Mouse (Mus musculus): Measurements from ENCODE around the gene Colgalt1. TPM values are rescaled to one million over a fixed set of nuclear protein-coding genes. Genes with fewer than 3 reads are reported as not detected.
A peak's percentile ranks its signal among the peaks of the same experiment; 100 is the strongest.

Colgalt1 gene
- polyA plus RNA-seq, 1 experiment from 2014 or later, result 56.2 TPM

DNA sequence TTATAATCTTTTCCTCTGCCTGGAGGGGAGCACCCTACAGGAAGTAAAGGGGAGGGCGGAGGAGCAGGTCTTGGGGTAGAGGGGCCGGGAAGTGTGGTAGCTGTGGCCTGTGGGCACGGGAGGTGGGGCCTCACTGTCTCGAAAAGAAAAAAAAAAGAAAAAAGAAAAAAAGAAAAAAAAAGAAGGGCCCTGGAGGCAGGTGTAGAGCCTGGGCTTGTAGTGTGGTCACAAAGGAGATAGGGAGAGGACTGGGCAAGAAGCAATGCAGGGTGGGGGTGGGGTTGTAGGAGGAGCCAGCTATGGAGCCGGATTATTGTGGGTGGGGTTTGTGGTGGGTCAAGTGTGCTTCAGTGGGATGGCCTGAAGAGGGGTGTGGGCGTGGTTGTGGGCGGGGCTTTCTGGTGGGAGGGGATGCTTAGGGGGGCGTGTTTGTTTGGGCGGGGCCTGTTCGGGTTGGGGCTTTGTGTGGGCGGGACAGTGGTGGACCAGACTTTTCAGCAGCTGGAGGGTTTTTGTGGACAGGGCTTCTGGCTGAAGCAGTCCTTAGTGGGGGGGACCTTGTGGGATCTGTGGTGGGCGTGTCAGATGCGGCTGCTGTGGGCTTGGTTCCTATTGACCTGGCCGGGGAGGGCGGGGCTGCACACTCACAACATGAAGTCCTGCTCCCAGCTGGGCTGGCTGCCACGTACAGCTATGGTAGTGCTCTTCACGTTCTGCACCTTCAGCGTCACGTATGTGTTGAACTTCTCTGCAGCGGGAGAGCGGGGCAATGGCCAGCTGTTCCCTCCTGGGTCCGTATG is 54.7 kb downstream of the Colgalt1 start:
- Histone ChIP-seq H3K9me3 (no peaks in the 10 kb centered on the region), H3K9ac (replicated peaks) (no peak overlapping the region), H3K36me3 (peaks cover 20% of the 10 kb centered on the region), H3K27me3 (0 out of 2 replicates have a peak, but pooled peaks cover 4% of the 10 kb centered on the region), H3K4me3 (no peak overlapping the region), H3K27ac (replicated peaks) (no peak overlapping the region), H3K4me2 (replicated peaks) (no peak overlapping the region), H3K4me1 (peaks cover 42% of the 10 kb centered on the region)
- 4% methylated on average over 22 of the region's 22 CpGs for WGBS
- ATAC-seq (replicated peaks), result no peak

- Histone ChIP-seq H3K9ac (replicated peaks) (peak overlapping the region; percentile 5; the same call in 1 of the 2 replicates), H3K4me3 (no peak overlapping the region), H3K9me3 (no peaks in the 10 kb centered on the region), H3K27me3 (0 out of 2 replicates have a peak, but pooled peaks cover 4% of the 10 kb centered on the region), H3K4me1 (peaks cover 42% of the 10 kb centered on the region), H3K4me2 (replicated peaks) (no peak overlapping the region), H3K27ac (replicated peaks) (peak overlapping the region; percentile 67), H3K36me3 (peaks cover 18% of the 10 kb centered on the region)
- no peak for ATAC-seq (replicated peaks)
- 3% methylated on average over 1 of the region's 1 CpGs for WGBS
Observed at GRCm38 (mm10) chr8:71666855-71667254, 56.1 kb downstream of the Colgalt1 start.

DNA sequence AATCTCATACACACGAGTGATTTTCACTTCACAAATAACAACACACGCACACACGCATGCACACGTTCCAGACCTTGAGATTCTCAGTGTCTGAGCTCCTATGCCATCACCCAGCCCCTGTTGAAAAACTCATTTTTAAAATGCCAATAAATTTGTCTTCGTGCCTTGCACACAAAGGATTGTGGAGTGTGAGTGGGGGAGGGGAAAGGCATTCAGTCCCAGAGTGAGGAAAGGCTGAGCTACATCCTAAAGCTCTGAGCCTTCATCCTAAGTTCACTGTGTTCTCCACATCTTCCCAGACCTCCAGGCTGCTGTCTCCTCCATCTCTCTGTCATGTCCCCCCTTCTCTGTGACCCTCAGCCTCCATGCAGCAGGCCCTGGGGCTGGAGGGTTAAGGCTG is 56.5 kb downstream of the Colgalt1 start:
- no peaks in the 10 kb centered on the region for H3K9me3 ChIP-seq
- WGBS, result 44% methylated on average over 5 of the region's 5 CpGs
- H3K9ac ChIP-seq (replicated peaks), result peak overlapping the region; percentile 5; the same call in 1 of the 2 replicates
- no peak overlapping the region for H3K4me3 ChIP-seq
- peak overlapping the region; percentile 22 for H3K4me2 ChIP-seq (replicated peaks)
- H3K36me3 ChIP-seq, result peaks cover 14% of the 10 kb centered on the region
- no peak for ATAC-seq (replicated peaks)
- H3K4me1 ChIP-seq, result peaks cover 46% of the 10 kb centered on the region
- peak overlapping the region; percentile 67 for H3K27ac ChIP-seq (replicated peaks)
- 0 out of 2 replicates have a peak, but pooled peaks cover 4% of the 10 kb centered on the region for H3K27me3 ChIP-seq

DNA sequence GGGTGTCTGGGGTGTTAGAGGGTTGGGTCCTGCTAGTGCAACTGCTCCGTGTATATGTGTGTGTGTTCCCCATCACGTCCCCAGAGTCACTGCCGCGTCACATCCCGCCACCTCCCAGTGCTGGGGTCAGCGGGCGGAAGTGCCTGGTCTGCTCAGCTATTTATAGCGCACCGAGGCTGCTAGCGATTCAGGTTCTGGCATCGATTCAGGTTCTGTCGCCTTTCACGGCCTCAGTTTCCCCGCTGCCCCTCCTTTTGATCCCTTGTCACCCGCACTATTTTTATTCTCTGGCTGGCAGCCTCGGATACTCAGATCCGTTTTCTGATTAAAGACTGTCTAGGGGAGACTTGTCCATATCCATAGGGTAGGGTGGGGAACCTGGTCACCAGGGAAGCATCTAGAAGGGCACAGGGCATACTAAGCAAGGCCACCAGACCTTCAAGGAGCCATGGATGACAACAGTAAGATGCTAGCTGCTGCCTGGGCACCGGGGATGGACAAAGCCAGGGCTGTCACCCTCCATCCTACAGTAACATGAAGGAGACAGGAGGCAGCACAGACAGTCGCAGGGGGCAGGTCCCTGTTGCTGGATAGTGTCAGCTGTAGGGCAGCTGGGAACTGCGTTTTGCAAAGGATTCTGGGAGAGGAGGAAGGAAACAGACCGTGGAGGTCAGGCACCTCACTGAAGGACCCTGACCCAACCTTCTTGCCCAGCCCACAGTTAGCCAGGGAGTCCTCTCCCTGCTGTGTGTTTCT is 57.6 kb downstream of the Colgalt1 start:
- 0 out of 2 replicates have a peak, but pooled peaks cover 6% of the 10 kb centered on the region for H3K36me3 ChIP-seq
- 0 out of 2 replicates have a peak, but pooled peaks cover 4% of the 10 kb centered on the region for H3K27me3 ChIP-seq
- peaks cover 52% of the 10 kb centered on the region for H3K4me1 ChIP-seq
- H3K4me3 ChIP-seq, result peak overlapping the region; percentile 2; the same call in 1 of the 2 replicates
- peak overlapping the region; percentile 12; the same call in 1 of the 2 replicates for H3K4me2 ChIP-seq (replicated peaks)
- 8% methylated on average over 21 of the region's 21 CpGs for WGBS
- ATAC-seq (replicated peaks), result no peak
- no peaks in the 10 kb centered on the region for H3K9me3 ChIP-seq
- H3K27ac ChIP-seq (replicated peaks), result no peak overlapping the region; the same call in 1 of the 2 replicates
- no peak overlapping the region; the same call in 1 of the 2 replicates for H3K9ac ChIP-seq (replicated peaks)

- Histone ChIP-seq H3K4me2 (replicated peaks) (peak overlapping the region; percentile 95), H3K27me3 (peaks cover 6% of the 10 kb centered on the region), H3K4me1 (peaks cover 53% of the 10 kb centered on the region), H3K36me3 (no peaks in the 10 kb centered on the region), H3K4me3 (peak overlapping the region; percentile 71), H3K9me3 (no peaks in the 10 kb centered on the region), H3K9ac (replicated peaks) (peak overlapping the region; percentile 64), H3K27ac (replicated peaks) (peak overlapping the region; percentile 90)
- 10% methylated on average over 12 of the region's 12 CpGs for WGBS
- peak; percentile 12 for ATAC-seq (replicated peaks)
Observed at GRCm38 (mm10) chr8:71670198-71670597, 59.4 kb downstream of the Colgalt1 start.

- peak overlapping the region; percentile 71 for H3K4me3 ChIP-seq
- no peaks in the 10 kb centered on the region for H3K36me3 ChIP-seq
- peak; percentile 61 for ATAC-seq (replicated peaks)
- H3K27ac ChIP-seq (replicated peaks), result peak overlapping the region; percentile 90
- peaks cover 58% of the 10 kb centered on the region for H3K4me1 ChIP-seq
- H3K27me3 ChIP-seq, result peaks cover 10% of the 10 kb centered on the region
- peak overlapping the region; percentile 64 for H3K9ac ChIP-seq (replicated peaks)
- under 1% methylated on average over 62 of the region's 64 CpGs for WGBS
- H3K4me2 ChIP-seq (replicated peaks), result peak overlapping the region; percentile 95
- no peaks in the 10 kb centered on the region for H3K9me3 ChIP-seq
Observed at GRCm38 (mm10) chr8:71670621-71671548, 60.1 kb downstream of the Colgalt1 start.

GRCm38 (mm10) chr8:71671549-71671965 is 60.8 kb downstream of the Colgalt1 start, which contains the start of gene Unc13a:
Gene Unc13a (minus strand): TSS chr8:71671757.
- peak; percentile 71 for ATAC-seq (replicated peaks)
- WGBS, result under 1% methylated on average over 42 of the region's 42 CpGs
- peak within 1 kb of the TSS; percentile 95 for H3K4me2 ChIP-seq (replicated peaks)
- H3K4me3 ChIP-seq, result peak within 1 kb of the TSS; percentile 71
- H3K4me1 ChIP-seq, result peaks cover 58% of the 10 kb centered on the region
- peak within 1 kb of the TSS; percentile 90 for H3K27ac ChIP-seq (replicated peaks)
- H3K27me3 ChIP-seq, result peaks cover 10% of the 10 kb centered on the region
- H3K9ac ChIP-seq (replicated peaks), result peak within 1 kb of the TSS; percentile 64
- H3K9me3 ChIP-seq, result no peaks in the 10 kb centered on the region
- H3K36me3 ChIP-seq, result no peaks in the 10 kb centered on the region

DNA sequence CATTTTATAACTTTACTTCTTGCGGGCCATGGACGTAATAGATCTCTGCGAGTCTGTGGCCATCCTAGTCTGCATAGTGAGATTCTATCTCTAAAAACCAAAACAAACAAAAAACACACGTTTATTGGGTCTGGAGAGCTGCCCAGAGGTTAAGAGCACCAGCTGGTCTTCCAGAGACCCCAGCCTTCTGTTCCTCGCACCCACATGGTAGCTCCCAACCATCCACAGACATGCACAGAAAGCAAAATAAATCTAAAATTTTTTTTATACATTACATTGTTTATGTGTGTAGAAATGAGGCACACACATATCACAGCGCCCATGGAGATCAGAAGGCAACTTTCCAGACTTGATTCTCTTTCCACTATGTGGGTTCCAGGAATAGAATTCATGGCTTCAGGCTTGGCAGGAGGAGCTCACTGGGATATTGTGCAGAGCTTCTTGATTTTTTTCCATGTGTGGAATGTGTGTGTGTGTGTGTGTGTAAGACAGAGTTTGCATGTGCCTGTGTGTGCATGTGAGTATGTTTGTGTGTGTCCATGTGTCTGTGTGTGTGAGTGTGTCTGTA is 61.5 kb downstream of the Colgalt1 start:
- Histone ChIP-seq H3K4me1 (peaks cover 54% of the 10 kb centered on the region), H3K36me3 (no peaks in the 10 kb centered on the region)

GRCm38 (mm10) chr8:71674071-71674470 is 63.3 kb downstream of the Colgalt1 start:
- H3K36me3 ChIP-seq, result no peaks in the 10 kb centered on the region
- no peak overlapping the region for H3K4me3 ChIP-seq
- no peak overlapping the region for H3K4me2 ChIP-seq (replicated peaks)
- no peak overlapping the region for H3K9ac ChIP-seq (replicated peaks)
- H3K27ac ChIP-seq (replicated peaks), result no peak overlapping the region
- 72% methylated on average over 2 of the region's 2 CpGs for WGBS
- ATAC-seq (replicated peaks), result no peak
- no peaks in the 10 kb centered on the region for H3K9me3 ChIP-seq
- H3K27me3 ChIP-seq, result peaks cover 28% of the 10 kb centered on the region
- peaks cover 38% of the 10 kb centered on the region for H3K4me1 ChIP-seq

More for the DNA sequence above, 61.5 kb downstream of the Colgalt1 start:
- Histone ChIP-seq H3K4me3 (peak overlapping the region; percentile 71), H3K27me3 (peaks cover 14% of the 10 kb centered on the region), H3K4me2 (replicated peaks) (peak overlapping the region; percentile 95), H3K9ac (replicated peaks) (peak overlapping the region; percentile 64), H3K9me3 (no peaks in the 10 kb centered on the region), H3K27ac (replicated peaks) (peak overlapping the region; percentile 90)
- ATAC-seq (replicated peaks), result no peak
- 51% methylated on average over 6 of the region's 6 CpGs for WGBS

Data from forebrain, embryonic 15.5 days (tissue).